Comparison of ENCODE assay signal across 19 mouse cellular contexts in genomic region chr2:23034692-23035435, GRCm38 (mm10). TPM values are rescaled to one million over a fixed set of nuclear protein-coding genes. Genes with fewer than 3 reads are reported as not detected.
DNase-seq lines count a peak whose midpoint lies in the region; ATAC-seq and TF ChIP-seq lines count a peak whose summit lies in the region.
"Had no signal": no experiment of that assay in that cellular context is flagged by ENCODE, and none has a peak within 500 bp of the region (broad histone marks: within the 10 kb centered on the region; RNA-seq: fewer than 3 reads in every experiment).

No protein-coding gene starts in this region.

- peak; percentile 72 for TF ChIP-seq EP300 in lung, postnatal 0 days (IDR thresholded peaks at IDR 0.05)

- no peaks in the 10 kb centered on the region for H3K27me3 ChIP-seq in lung, postnatal 0 days (replicated peaks; ENCODE audit: insufficient read depth, low read length)
- H3K27me3 ChIP-seq: hindbrain, embryonic 13.5 days; neural tube, embryonic 15.5 days; stomach, embryonic 15.5 days had no signal

- 66% methylated on average over 3 of the region's 3 CpGs for WGBS in lung, postnatal 0 days

- no peak overlapping the region for H3K4me3 ChIP-seq in lung, postnatal 0 days (ENCODE audit: low read depth, low read length)
- H3K4me3 ChIP-seq: hindbrain, embryonic 13.5 days; neural tube, embryonic 15.5 days; stomach, embryonic 15.5 days had no signal

- H3K9ac ChIP-seq in lung, postnatal 0 days (replicated peaks; ENCODE audit: low read depth): no peak overlapping the region
- H3K9ac ChIP-seq: hindbrain, embryonic 13.5 days; lung, embryonic 14.5 days; neural tube, embryonic 15.5 days; stomach, embryonic 15.5 days had no signal

- 0 out of 2 replicates have a peak overlapping the region, but pooled peaks have one; percentile 29 for H3K27ac ChIP-seq in lung, postnatal 0 days (ENCODE audit: low read length)
- H3K27ac ChIP-seq: hindbrain, embryonic 13.5 days; kidney, postnatal 0 days; neural tube, embryonic 15.5 days; stomach, embryonic 15.5 days had no signal

- peak; percentile 88 for DNase-seq in heart, adult 11 months
- no peak for DNase-seq in heart, postnatal 25 days (ENCODE audit: low spot score)
- peak; percentile 79 for DNase-seq in lung, postnatal 0 days (ENCODE audit: low spot score)
- DNase-seq in lung, postnatal 10 days: no peak
- peak; percentile 74 for DNase-seq in Muller cell, postnatal 12 days (ENCODE audit: inconsistent ontology term)
- peak; percentile 46 for DNase-seq in skeletal muscle tissue, adult 2 months (ENCODE audit: low read depth, low spot score)
- DNase-seq in kidney, adult 18-20 months: no peak
- no peak for DNase-seq in testis, postnatal 10 days (ENCODE audit: low spot score)
- DNase-seq: cerebellum, adult 11 months; left cerebral cortex, postnatal 4 days; lung, embryonic 14.5 days; thymus, postnatal 36 days had no signal

- no peak overlapping the region for H3K4me2 ChIP-seq in lung, postnatal 0 days (replicated peaks; ENCODE audit: low read depth, low read length)
- H3K4me2 ChIP-seq: heart, embryonic 11.5 days; hindbrain, embryonic 13.5 days; liver, embryonic 11.5 days; lung, embryonic 14.5 days; neural tube, embryonic 15.5 days; stomach, embryonic 15.5 days had no signal

- no peaks in the 10 kb centered on the region for H3K36me3 ChIP-seq in lung, postnatal 0 days (ENCODE audit: insufficient read depth, low read length)
- H3K36me3 ChIP-seq: stomach, embryonic 15.5 days had no signal

- intact Hi-C loops in heart, postnatal 25 days (cut with DNase I): loop anchor here (10.0 kb wide), 1 partner anchor 80 kb away; no protein-coding TSS in a partner anchor

- no peak for TF ChIP-seq CTCF in lung, postnatal 0 days (IDR thresholded peaks at IDR 0.05)

- no peaks in the 10 kb centered on the region for H3K9me3 ChIP-seq in lung, postnatal 0 days (ENCODE audit: low read length)
- H3K9me3 ChIP-seq: hindbrain, embryonic 13.5 days; neural tube, embryonic 15.5 days; stomach, embryonic 15.5 days had no signal

- peak; percentile 46 for ATAC-seq in lung, postnatal 0 days
- ATAC-seq: intestine, embryonic 16.5 days had no signal

- peaks cover 8% of the 10 kb centered on the region; the same call in 1 of the 2 replicates for H3K4me1 ChIP-seq in lung, postnatal 0 days (ENCODE audit: insufficient read depth, low read depth, low read length)

RNA-seq across cellular contexts. Expression of gene Abi1, which starts 5.2 kb away (rescaled TPM):
- 10 to 100 TPM; 23.2 to 25.9 TPM for total RNA-seq in heart, postnatal 25 days (2021)
- 51.5 and 54.0 TPM in 2 replicates for polyA plus RNA-seq in lung, postnatal 0 days (2015; fragmentation: Nextera tagmentation; extraction: Ambion mirVana)

RNA-seq across cellular contexts. Expression of gene Acbd5, which starts 33.1 kb away (rescaled TPM):
- total RNA-seq in heart, postnatal 25 days (2021): 10 to 100 TPM; 25.0 to 30.2 TPM
- polyA plus RNA-seq in lung, postnatal 0 days (2015; fragmentation: Nextera tagmentation; extraction: Ambion mirVana): 34.1 and 38.7 TPM in 2 replicates

Comparison
In these comparisons a context has a peak if more than half of its experiments do, and no peak if none do; other contexts are left out.
1. DNase-seq: peak in heart, adult 11 months (single experiment), lung, postnatal 0 days (single experiment), Muller cell, postnatal 12 days (single experiment) and skeletal muscle tissue, adult 2 months (single experiment); none in heart, postnatal 25 days (single experiment), lung, postnatal 10 days (single experiment), kidney, adult 18-20 months (single experiment) and testis, postnatal 10 days (single experiment).